Mouse (Mus musculus) T-helper 17 cell (primary cell): ENCODE measurements at regions not wholly inside any gene's neighbourhood (a gene's known extent, or its start where the extent isn't known, plus 50 kb on each side); places are given as distances from the start of the nearest gene placed in this dataset.

Source experiments
- in situ Hi-C, 2 experiments: fragments of 300-600 bp; cut with MboI, MseI; formaldehyde crosslinking; loops; 1 replicate in 1 of 2; 2 replicates in 1 of 2; pipeline ENCODE4 v1.15.1; 2025; ENCODE audit warnings: high pct_unique_total_duplicates in 2 of 2

DNA sequence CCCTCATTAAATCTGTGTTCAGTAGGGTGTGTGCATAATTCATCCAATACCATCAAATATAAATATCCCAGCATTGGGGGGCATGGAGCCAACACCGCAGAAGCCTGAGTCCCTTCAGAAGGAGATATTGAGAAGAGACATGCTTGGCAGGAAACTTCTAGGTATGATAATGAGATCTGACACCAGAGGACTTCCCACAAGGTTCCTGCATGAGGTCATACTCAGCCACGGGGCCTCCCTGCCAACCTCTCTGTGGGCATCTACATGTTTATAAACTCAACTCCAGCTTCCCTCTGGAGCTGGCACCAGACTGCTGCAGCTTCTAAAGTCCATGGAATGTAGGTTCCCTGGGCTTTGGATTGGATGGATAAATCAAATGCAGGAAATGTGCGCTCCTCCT lies 587.4 kb upstream of the Kdm8 start:
- in situ Hi-C loops, result no loop called here

DNA sequence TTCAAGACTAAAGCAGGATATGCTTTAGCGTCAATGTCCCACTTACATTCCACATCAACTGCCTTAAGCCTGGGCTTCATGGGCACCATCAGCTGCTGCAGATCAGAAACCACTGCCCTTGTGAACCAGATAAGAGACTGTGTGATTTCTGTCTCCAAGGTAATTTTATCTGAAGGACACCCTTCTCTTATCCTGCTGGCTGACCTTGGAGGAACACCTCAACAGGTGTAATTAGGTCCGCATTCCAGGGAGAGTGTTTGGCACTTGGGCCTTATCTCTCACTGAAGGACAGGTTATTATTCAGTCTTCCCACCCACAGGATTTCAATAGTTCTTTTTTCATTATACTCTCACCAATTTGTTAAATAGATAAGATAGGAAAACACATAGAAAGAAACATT lies 583.1 kb upstream of the Kdm8 start:
- in situ Hi-C loops, result no loop called here

DNA sequence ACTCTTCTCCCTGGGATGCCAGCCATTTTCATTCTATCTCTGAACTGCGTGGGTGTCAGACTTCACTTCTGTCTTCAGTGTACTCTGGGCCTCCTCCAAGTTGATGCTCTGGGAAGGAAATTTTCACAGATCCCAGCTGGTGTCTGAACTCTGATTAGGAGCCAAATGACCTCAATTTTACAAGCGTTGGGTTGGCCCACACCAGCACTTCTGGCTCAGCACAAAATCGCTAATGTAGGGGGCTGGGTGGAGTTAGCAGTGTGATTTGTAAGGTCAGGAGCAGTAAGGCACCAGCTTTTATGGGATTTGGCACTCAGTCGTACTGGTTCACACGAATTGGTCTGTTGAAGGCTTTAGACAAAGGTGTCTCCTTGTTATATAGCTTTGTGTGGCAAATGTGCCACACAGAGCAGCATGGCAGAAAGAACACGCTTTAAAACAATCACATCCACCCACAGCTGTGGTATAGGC lies 576.3 kb upstream of the Kdm8 start:
- in situ Hi-C loops, result no loop called here

- in situ Hi-C loops, result no loop called here
Observed at GRCm38 (mm10) chr7:124868621-124869020, 575.9 kb upstream of the Kdm8 start.

DNA sequence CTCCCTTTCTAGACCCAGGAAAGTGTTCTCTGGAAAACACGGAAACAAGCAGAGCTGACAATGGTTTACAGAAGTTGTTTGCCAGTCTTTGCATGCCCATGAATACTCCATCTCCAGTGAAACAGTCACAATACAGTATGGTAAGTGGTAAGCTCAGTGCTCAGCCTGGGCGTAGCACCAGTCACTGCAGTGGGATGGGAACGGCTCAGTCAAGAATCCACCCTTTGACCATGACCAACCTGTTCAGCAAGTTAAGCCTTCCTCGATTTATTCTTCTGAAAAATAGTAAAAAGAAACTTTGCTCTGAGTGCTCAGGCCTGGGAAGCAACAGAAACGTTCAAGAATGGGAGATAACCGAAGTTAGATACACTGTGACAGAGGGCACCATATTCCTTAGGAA lies 563.7 kb upstream of the Kdm8 start:
- in situ Hi-C loops, result no loop called here

GRCm38 (mm10) chr7:124907233-124907632 lies 537.2 kb upstream of the Kdm8 start:
- in situ Hi-C loops, result no loop called here

- in situ Hi-C loops, result no loop called here
Observed at GRCm38 (mm10) chr7:124907662-124908296, 536.7 kb upstream of the Kdm8 start.

- in situ Hi-C loops, result no loop called here
Observed at GRCm38 (mm10) chr7:124914061-124914460, 530.4 kb upstream of the Kdm8 start.

GRCm38 (mm10) chr7:124914479-124914878 lies 530.0 kb upstream of the Kdm8 start:
- in situ Hi-C loops, result no loop called here

DNA sequence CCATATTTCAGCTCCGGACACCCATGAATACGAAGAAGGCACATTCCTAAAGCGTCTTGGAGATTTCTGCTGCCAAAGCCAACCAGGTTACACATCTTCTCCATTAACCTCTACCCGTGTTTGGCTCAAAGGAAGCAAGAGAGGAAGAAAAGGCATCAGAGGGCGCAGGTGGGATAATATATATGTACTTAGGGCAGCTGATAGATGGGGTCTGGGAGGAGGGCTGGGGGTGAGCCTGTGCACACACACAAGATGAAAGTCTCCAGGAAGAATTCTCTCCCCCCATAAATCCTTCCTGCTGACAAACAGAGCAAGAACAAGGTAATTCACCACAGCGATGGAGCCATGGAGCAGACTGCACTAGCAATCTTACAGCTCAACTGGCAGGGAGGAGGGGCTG lies 529.5 kb upstream of the Kdm8 start:
- in situ Hi-C loops, result no loop called here

DNA sequence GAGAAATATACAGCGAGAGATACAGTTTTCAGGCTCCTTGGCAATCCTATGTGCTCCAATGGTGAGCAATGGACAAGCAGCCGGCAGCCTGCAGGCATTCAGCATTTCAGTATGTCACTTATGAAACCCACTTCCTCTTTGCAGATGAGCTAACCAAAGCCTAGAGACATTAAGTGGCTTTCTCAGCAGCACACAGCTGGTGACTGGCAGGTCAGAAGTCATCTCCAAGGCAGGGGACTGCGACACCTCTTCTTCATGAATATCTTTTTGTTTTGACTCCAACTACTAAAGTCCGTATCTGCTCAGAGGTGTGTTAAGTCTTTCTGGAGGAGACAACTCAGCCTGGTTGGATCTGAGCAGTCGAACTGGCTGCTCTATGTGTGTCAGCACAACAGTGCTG lies 528.8 kb upstream of the Kdm8 start:
- in situ Hi-C loops, result no loop called here

GRCm38 (mm10) chr7:124917606-124918120 lies 526.8 kb upstream of the Kdm8 start:
- in situ Hi-C loops, result no loop called here

GRCm38 (mm10) chr7:124922806-124923205 lies 521.7 kb upstream of the Kdm8 start:
- in situ Hi-C loops, result no loop called here

DNA sequence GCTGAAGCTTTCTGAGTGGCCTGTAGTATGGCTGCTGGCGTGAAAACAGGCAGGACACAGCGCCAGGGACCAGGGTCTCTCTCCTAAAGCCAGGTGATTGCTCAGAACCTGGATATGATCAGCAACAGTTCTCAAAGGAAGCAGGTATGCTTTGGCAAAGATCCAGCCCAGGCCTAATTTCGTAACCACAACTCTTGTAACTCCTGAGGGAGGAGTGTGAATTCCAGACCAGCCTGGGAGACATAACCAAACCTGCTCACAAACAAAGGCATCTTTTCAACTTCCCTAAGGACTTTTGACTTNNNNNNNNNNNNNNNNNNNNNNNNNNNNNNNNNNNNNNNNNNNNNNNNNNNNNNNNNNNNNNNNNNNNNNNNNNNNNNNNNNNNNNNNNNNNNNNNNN lies 510.9 kb upstream of the Kdm8 start:
- in situ Hi-C loops, result loop anchor here in 1 of 2 experiments (5.0 kb wide), 1 partner anchor 101 kb away; no protein-coding TSS in a partner anchor

DNA sequence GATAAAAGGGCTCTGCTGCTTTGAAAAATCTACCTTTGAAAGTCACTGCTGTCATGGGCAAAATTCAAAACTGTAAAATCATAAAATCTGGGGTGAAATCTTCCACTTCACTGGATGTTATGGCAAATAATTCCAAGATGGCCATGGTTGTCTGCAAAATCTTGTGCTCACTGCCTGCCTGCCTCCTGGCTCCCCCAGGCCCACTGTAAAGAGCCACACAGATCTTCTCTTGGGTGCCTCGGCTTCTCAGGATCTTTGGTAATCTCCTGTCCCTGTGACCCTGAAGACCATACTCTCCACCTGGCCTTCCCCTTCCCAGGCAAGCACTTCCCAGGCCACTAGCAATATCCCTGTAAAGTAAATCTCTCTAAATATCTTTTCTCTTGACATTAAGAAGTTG lies 505.1 kb upstream of the Kdm8 start:
- in situ Hi-C loops, result no loop called here

DNA sequence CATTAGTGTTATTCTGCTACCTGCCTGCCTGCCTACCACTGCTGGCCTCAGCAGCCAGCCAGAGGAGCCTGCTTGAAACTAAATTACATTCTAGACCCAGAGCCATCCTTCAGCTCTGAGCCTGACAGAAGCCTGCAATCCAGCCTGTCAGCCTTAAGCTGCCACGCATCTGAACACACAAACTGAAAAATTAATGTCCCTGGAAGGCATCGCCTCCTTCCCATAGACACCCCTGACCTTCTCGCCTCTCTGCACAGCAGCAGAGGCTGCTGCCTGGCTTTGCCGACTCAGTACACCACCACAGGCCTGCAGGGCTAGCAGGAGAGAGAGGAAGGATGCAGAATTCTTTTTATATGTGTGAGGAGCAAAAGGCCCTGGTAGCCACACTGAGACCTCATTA lies 502.9 kb upstream of the Kdm8 start:
- in situ Hi-C loops, result no loop called here

DNA sequence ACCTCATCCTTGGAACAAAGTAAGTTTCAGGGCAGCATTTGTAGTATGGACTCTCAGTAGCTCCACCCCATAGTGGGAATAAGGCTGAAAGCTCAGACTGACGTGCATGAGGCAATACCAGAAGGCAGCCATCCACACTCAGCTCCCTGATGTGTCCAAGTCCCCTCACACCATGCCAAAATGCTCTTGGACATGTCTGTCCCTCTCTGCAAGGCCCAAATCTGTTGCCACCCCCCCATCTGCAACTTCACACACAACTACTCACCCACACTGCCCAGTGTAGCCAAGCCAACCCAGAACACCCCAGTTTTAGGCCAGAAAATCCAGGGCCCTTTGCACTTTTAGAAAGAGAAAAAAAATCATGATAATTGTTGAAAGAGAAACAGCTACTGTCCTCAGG lies 498.1 kb upstream of the Kdm8 start:
- in situ Hi-C loops, result no loop called here

GRCm38 (mm10) chr7:124957329-124957728 lies 487.1 kb upstream of the Kdm8 start:
- in situ Hi-C loops, result no loop called here

- in situ Hi-C loops, result no loop called here
Observed at GRCm38 (mm10) chr7:124974870-124975488, 469.5 kb upstream of the Kdm8 start.

GRCm38 (mm10) chr7:124989456-124989855 lies 455.0 kb upstream of the Kdm8 start:
- in situ Hi-C loops, result no loop called here

- in situ Hi-C loops, result no loop called here
Observed at GRCm38 (mm10) chr7:124990695-124991094, 453.8 kb upstream of the Kdm8 start.

DNA sequence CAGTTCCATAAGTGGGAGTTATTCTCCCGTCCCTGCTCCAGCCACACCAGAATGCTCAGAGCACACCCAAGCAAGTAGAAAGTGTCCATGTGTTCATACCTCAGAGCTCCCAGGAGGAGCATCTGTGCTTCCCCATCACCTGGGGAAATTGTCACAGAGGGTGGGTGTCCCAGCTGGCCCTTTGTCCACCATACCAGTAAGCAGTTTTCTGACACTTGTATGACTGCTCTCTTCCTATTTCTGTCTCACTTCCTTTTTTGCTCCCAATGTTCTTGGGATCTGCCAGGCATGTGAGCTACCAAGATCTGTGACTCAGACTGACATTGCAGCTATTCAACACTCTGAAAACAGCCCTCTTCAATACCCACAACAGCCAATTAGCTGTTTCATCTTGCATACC lies 447.9 kb upstream of the Kdm8 start:
- in situ Hi-C loops, result no loop called here

GRCm38 (mm10) chr7:125000669-125001068 lies 443.8 kb upstream of the Kdm8 start:
- in situ Hi-C loops, result no loop called here
